Mouse (Mus musculus) layer of hippocampus, adult 9-10 months (tissue): ENCODE results near the gene Paqr3.

Experiments used
- DNase-seq: peaks from one replicate; pipeline ENCODE4 v3.0.0; 2022; ENCODE audit warnings: low spot score

Gene Paqr3

GRCm38 (mm10) chr5:97111207-97111910, at the start of gene Paqr3:
Paqr3 (minus strand) TSS chr5:97111596.
- DNase-seq: peak; percentile 83

- DNase-seq: no peak
Measured at GRCm38 (mm10) chr5:97154688-97155087, 43.3 kb upstream of the Paqr3 start.

DNA sequence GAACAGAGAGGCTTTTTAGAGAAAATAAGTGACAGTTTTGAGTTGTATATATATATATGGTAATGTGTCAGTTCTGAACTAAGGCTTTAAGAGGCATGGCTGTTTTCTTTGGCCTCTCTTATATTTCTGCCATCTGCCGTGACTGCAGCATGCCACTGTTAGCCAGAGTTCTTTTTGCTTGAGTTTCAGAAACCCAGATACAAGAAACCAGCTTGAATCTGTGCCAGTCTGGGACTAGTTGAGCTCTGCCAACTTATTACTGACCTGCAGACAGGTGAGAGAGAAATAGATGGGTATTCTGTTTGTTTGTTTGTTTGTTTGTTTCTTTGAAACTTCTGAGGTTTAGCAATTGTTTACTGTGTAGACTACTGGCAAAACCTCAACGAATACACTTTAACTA, 23.9 kb upstream of the Paqr3 start:
- DNase-seq: no peak

DNA sequence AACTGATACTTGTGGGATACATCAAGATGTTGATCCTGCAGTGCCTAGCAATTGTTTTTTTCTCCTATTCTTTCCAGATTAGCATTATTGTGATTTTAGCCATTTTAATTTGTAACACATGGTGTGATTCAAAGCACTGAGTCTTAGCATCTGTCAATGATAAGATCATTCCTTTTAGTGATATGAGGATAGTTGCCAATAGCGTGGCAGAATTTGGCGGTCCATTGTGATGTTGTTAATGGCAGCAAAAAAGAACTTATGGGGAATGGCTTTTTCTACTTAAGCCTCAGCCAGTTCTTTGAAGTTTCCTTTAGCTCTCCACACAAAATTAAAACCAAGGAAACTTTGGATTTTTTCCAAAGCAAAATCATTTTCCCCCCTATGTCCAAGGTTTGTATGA, 18.2 kb upstream of the Paqr3 start:
- DNase-seq: peak; percentile 16

DNA sequence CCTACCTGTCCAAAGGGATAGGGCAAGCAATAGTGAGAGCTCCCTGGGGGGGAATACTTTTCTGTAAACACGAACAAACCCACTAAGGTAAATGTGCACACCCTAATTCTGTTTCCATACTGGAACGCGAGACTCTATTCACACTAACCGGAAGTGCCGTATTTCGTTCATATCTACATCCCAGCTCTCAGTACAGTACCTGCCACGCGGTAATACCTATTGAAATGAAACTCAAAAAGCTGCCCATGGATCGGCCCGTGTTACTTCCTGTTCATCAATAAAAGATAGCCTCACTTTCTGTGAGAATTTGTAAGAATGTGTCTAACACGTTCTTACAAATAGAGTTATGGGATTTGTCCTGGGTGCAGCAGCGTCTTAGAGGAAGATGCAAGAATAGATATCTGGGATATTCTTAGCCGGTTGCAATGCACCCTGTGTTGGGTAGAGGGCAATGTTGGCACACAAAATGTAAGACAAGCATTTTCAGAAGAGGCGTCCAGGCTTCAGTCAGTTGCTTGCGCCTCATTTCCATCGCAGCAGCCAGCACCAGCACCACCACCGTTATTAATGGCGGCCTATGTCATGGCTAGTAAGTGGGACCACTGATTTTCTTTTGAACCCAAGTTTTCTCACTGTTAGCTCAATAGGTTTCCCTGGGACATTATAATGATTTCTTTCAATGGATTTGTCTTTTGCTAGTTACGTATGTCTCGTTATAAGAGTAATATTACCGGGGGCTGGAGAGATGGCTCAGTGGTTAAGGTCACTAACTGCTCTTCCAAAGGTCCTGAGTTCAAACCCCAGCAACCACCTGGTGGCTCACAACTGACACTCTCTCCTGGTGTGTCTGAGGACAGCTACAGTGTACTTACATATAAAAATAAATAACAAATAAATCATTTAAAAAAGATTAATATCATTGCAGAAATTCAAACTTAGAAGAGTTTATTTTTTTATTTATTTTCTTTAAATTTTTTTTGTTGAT, 17.1 kb upstream of the Paqr3 start:
- DNase-seq: peak; percentile 47

- DNase-seq: no peak
Measured at GRCm38 (mm10) chr5:97127284-97127683, 15.9 kb upstream of the Paqr3 start.

DNA sequence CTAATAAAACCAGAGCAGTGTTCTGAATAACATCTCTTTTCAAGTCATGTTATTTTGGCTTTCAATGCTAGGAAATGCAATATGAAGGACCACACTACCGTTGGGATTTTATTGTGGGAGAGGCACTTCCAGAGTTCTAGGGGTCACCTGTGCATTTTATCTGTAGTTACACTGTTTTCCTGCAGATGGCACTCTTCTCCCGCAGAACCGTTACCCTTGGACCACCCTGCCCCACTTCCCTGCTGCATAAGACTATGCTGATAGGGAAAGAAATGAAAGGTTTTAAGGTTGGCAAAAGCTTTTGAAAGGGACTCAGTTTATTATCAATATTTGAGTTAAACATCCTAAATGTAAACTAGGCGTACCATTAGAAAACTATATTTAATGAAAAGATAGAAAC, 14.6 kb upstream of the Paqr3 start:
- no peak for DNase-seq

DNA sequence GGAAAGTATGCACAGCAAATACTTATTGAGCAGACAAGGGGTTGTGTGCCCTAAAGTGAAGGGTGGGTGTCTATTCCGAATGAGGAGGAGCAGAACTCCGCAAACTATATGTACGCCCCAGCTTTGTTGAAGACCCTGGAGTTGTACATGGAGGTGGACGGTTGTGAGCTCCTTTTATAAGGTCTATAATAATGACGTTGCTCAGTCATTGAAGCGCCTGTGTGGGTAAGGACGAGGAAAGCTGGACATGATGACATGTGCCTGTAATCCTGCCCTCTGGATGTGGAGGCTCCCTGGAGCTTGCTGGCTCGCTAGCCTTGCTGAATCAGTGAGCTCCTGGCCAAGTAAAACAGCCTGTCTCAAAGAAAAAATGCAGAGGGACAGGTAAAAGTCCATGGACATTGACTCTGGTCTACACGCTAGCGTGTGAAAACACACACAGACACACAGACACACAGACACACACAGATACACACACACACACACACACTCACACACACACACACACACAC, 14.1 kb upstream of the Paqr3 start:
- no peak for DNase-seq

GRCm38 (mm10) chr5:97124977-97125376, 13.6 kb upstream of the Paqr3 start:
- no peak for DNase-seq

GRCm38 (mm10) chr5:97110697-97111096, 699 bp downstream of the Paqr3 start:
- no peak for DNase-seq

DNA sequence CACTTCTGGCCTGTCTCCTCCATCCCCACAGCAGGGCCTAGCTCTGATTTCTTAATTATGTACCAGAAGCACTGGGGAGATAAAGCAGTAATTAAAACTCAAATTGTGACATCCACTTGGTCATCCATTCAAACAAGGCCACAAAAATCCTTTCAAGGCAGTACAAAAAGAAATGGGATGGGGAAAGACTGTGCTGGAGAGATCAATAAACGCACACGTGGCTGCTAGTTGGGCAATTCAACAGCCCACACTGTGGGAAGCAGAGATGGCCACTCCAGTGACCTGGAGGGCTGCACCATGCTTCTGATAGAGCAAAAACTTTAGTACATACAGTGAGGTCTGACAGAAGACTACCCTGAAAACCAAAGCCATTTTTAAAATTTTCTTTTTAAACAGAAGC, 1.3 kb downstream of the Paqr3 start:
- no peak for DNase-seq

DNA sequence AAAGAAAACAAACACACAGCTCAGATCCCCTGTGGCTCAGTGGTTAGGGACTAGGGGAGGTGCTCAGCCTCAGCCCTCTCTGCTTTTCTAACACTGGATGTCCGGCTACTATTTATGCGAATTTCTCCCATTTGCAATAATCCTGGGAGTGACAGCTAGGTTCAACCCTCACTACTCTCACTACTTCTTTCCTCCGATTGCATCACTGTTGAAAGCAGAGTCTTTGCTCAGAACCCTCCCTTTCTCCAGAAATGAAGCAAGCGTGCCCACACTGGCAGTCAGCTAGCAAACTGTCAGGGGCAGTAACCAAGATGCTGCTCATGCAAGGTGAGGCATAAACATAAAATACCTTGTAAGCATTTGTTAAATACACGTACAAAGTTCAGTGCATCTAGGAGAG, 3.1 kb downstream of the Paqr3 start:
- no peak for DNase-seq

GRCm38 (mm10) chr5:97099954-97100353, 11.4 kb downstream of the Paqr3 start:
- no peak for DNase-seq

DNA sequence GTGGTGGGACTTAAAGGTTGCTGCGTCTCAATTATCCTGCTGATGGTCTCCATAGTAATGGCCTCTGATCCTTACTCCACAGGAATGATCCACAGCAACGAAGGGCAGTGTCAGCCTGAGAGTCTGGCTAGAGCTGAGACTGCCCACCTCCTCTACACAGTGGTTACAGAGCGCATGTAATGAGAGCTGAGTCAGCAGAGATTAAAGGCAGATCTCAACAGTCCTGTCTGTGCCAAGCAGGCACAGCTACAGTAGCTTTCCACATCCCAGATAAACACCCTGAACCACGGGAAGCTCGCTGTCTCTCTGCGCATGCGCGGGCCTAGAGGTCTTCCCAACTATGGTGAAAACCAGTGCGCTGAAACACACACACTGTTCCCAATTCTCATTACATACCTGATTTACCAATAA, 13.8 kb downstream of the Paqr3 start:
- DNase-seq: no peak

DNA sequence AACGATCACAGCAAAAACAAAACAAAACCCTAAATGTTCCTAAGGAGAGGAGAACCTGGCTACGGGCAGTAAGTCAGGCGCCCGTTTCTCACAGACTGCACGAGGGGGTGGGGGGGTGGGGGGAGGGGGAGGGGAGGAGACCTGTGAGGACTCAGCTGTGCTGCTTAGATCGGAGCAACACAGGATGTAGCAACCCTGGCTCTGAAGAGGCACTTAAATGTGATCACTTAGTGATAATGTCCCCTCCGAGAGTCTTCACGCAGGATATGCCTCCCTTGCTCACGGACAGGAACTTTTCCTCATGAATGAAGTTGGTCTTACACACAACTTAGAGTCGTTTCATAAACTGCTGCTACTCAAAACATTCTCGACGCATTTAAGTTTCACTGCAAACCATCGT, 16.1 kb downstream of the Paqr3 start:
- DNase-seq: no peak

DNA sequence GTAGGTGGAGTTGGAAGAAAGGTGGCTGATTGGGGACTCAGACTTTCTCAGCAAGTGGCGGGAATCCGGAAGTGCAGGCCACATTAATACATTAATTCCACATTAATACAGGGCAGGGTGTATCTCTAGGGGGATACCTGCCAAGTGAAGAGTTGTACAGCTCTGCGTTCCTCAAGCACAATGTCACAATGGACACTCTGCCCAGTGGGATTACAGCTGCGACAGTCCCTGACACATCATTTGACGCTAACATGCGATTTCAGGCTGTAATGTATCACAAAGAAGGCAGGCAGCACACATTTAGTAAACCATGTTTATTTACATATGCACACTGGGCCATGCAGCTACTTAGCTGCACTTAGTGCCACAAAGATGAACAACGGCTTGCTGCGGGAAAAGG, 18.4 kb downstream of the Paqr3 start:
- DNase-seq: no peak

GRCm38 (mm10) chr5:97090034-97090784, 21.2 kb downstream of the Paqr3 start:
- no peak for DNase-seq

- no peak for DNase-seq
Measured at GRCm38 (mm10) chr5:97089426-97089825, 22.0 kb downstream of the Paqr3 start.

DNA sequence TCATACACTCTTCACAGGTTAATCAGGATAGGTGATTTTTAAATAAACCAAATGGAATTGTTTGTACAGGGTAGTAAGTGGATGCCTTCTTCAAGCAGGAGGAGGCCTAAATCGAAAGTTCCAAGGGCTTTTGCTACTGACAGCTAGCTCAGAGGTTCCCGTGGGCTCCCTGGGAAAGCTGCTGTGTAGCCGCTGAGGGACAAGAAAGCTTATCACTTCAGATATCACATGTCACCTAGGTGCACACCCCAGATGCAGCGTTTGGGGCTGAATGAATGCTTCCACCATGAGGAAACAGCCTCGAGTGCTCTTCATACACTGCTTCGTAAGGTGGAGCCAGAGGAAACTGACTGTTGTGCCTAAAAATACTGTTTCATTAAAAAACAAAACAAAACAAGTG, 23.2 kb downstream of the Paqr3 start:
- DNase-seq: no peak

- no peak for DNase-seq
Measured at GRCm38 (mm10) chr5:97087746-97088145, 23.6 kb downstream of the Paqr3 start.

GRCm38 (mm10) chr5:97087030-97087630, 24.3 kb downstream of the Paqr3 start:
- no peak for DNase-seq

DNA sequence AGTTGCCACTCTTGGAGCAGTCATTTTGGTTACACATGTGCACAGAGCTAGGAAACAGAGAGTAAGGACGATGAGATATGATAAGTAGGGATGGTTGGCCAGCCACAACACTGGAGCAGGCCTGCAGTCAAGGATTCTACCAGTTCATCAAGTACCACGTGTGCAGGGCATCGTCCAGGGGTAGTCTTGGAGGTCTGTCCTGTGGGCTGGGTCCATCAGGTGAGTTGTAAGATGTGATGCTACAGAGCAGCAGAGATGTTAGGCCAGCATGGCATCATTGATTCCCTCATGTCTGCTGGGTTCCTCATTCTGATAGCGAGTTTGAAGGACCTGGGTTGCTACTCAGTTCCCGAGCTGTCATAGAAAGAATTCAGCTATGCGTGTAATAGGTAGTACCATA, 26.3 kb downstream of the Paqr3 start:
- DNase-seq: no peak
